Mouse (Mus musculus) cerebellum, postnatal 10 days (tissue): ENCODE results near the gene Ago4.

Experiments
- DNase-seq, 2 experiments: peaks; one replicate each; pipeline ENCODE4 v3.0.0; 2021; ENCODE audit warnings: mixed read lengths in 2 of 2

Ago4 gene

DNA sequence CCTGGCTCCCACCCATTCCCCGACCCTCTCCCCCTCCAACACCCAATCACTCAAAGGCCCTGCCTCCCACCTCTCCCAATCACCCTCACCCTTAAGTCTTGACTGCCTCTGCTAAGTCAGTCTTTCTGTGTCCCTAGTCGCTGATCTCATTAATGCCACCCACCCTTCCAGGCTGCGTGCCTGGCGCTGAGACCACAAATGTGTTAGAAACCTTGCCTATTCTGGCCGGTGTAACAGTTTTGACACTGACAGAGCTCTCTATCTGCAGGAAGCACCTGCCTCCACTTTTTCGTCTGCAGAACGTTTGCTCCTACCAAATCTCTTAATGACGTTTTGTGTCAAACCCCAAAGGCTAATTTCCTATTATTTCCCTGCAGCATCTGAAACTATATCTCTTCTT, 64.3 kb downstream of the Ago4 start:
- DNase-seq: no peak

DNA sequence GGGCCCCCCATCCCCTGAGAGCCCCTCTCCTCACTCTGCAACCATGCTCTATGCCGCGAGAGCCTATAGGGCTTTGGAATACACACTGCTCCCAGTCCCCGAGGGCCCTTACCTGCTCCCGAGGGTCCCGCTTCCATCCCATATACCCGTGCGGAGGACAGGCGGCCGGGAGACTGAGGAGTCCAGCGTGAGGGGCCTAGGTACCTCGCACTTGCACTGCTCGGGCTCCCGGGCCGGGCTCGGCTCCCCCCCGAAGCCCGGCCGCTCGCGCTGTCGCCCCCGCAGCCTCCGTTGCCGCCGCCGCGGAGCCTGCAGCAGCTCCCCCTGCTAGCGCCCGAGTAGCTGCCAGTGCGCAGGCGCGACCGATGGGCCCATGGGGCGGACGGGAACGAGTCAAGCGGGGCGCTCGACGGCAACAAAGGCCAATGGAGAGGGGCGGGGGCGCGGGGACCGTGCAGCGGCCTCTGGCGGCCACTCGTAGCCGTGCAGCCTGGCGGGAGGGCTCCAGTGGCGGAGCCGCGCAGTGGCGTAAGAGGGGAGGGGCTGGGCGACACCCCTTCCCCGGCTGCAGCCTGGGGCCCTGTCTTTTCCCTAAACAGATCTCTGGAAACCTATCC, 64.9 kb downstream of the Ago4 start, which contains the start of gene Ago1:
Ago1 (minus strand) TSS at position 299 of the 617 bp plus-strand sequence.
- DNase-seq: peak; percentile 98 to 99

DNA sequence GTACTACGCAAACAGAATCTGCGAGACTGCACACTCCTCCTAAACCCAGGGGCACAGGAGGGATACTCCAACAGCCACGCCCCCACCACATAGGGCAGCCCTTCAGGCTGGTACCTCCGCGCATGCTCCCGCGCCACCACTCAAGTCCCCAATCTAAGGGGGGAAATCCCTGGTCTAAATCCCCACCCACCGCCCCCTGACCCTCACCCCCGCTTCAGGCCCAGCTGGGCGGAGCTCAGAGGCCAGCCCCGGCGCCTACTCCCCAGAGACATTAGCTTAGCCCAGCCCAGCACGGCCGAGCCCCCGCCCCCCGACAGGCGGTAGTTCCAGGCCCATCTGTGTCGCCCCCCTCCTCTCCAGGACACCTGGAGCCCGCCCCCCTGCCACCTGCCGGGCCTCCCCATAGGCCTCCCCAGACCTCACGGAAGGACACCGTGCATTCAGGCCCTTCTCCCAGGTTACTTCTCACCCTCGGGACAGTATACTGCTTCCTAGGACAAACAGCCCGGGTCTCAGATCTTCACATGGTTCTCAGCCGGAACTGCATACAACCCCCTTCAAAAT, 65.5 kb downstream of the Ago4 start:
- peak; percentile 74 to 82 for DNase-seq

DNA sequence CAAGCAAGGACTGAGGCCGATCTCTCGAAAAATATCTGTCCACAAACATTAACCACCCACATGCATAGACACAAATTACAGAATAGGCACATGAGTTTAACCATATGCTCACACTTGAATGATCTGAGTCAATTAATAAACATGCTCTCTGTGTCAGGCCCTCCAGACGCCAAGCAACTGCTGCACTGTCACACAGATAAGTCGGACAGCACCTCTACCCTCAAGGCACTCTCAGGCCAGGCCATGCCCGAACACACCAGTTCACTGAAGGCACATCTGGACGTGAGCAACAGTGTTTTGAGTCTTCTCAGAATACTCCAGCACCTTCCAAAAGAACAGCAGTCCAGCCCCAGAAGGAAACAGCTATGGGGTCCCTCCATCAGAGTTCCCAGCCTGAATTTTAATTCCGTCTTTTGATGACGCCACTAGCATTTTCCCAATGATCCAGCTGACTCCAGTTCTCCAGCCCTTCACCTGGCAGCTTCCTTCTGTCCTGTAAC, 67.0 kb downstream of the Ago4 start:
- DNase-seq: no peak

DNA sequence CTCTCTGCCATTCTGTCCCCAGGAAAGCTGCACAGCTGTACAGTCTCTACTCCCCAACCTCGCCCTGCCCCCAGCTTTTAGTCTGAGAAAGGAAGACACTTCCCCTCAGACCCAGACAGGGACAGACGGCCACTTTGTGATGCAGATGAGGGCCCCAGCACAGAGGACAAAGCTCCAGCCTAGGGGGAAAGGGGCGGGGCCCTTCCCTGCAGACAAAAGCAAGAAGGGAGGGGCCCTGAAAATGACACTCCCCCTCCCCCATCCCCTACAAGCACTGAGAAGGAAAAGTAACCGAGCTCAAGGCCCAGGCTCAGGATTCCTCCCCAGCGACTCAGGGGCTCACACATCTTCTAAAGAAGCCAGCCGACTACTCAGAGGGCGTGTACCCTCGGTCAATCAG, 67.4 kb downstream of the Ago4 start:
- peak; percentile 46 to 57 for DNase-seq

DNA sequence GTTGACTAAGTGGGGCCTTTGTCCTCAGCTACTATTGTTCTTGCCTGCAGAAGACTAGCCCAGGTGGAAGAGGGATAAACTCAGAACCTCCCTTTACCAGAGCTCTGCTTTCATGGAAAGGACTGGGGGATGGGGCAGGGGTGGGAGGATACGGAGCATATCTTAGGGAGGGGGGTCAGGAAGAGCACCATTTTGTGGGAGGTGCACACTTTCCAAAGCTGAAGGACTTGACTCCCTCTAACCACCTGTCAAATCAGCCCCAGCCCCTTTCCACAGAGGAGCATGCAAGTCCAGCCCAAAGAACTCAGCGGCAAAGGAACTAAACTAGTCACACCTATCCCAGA, 68.4 kb downstream of the Ago4 start:
- no peak for DNase-seq

DNA sequence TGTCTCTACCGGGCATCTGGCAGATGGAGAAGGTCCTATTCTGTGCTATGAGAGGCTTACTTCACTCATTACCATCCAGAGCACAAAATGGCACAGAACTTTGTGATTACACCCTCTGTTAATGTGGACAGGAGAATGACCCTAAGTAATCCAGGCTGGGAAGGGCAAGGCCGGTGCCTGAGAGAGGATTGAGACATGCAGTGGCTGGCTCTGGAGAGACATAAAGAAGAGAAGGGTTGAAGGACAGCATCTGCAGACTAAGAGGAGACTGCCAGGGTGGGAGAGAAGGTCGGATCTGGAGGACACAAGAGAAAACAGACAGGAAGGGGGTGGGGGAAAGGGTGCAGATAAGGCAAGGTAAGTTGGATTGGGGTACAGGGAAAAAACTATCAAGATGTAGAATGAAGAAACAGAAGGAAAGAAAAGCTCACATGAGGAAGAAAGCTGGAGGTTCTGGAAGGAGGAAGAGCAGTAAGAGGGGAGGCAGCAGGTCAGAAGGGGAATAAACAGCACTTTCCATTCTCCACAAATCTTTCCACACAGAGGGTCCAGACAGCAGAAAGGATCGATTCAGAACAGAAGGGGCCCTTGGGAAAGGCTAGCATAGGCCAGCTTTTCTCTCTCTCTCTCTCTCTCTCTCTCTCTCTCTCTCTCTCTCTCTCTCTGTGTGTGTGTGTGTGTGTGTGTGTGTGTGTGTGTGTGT, 68.9 kb downstream of the Ago4 start:
- DNase-seq: no peak

DNA sequence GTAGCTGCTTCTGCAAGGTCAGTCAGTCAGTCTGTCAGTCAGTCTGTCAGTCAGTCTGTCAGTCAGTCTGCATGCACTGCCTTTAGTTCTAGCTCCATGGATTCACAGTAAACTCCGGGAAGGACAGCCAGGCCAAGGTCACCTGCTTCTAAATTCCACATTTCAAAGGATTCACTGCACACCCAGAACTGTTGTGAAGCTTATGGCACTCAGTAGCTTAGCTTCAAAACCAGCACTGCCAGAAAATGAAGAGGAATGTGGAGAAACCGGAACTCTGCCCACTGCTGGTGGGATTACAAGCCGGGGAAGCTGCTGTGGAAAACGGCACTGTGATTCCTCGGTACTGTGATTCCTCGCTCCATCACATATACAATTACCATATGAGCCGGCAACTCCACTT, 77.8 kb downstream of the Ago4 start:
- DNase-seq: no peak

DNA sequence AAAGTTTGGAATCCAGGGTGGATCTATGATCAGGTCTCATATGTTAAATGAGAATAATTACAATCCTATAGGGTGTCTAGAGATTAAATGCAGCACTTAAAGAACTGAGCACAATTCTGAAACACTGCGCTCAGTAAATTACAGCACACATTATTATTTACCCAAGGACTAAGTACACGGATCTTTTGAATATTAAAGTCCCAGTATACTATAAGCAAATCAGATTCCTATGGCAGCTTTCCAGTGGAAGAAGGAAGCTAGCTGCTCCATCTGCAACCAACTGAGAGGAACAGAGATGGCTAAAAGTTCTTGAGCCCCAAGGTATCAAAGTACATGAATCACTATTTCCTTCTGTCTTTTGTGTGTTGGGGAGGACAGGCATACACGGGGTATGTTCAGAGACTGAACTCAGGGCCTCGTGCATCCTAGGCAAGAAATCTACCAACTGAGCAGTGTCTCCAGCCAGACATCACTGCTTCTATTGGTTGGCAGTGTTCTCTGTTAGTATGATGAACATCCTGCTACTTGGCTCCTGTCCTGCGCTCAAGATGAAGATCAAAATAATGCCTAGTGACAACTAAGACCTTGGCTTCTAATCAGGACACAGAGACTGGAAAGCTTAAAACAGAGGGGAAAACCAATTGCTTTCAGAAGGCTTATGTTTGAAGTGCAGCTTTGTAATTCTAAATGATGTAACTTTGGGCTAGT, 78.6 kb downstream of the Ago4 start:
- peak; percentile 46 to 57 for DNase-seq

DNA sequence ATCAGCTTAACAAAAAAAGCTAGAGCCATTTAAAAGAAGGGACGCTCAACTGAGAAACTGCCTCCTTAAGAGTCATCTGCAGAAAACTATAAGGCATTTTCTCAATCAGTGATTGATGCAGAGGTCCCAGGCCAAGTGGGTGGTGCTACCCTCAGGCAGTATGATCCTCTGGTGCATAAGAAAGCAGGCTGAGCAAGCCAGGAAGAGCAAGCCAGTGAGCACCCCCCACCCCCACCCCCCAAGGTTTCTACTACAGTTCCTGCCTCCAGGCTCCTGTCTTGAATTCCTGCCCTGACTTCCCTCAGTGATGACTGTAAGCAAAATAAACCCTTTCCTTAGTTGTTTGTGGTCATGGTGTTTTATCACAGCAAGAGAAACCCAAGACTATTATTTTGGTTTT, 83.0 kb downstream of the Ago4 start:
- no peak for DNase-seq

DNA sequence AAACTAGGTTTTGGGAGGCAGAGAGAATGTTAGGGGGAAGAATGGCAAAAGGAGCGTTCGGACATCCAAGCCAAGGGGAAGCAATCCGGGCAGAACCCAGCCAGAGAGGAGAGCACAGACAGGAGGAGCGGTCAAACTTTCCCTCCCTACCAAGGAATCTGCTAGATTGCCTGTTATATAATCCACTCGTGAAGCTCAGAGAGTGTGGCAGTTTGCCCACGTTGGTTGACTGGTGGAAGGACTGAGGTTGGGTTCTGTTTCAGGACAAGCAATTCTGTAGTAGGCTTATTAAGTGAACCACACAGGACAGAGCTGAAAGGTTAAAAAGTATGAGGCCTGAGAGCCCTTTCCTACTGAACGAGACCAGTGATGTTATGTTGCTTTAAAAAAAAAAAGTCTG, 86.1 kb downstream of the Ago4 start:
- no peak for DNase-seq

DNA sequence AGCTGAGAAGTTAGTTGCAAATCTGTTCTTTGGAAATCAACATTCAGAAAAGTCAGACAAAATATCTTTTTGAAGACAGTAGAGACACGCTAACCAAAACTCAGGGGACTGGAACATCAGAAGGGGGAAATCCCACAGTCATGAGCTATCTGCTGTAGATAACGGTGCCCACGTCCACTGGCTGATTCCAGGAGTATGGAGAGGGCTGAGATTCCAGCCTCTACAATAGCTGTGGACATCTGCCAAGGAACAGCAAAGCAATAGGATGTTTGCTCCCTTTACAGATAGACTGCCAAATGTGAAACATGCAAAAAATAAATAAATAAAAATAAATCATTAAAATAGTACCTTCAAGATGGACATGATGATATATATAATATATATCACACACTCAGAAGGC, 88.7 kb downstream of the Ago4 start:
- no peak for DNase-seq
